Mouse (Mus musculus) stomach, embryonic 15.5 days (tissue): ENCODE measurements around the gene Slc3a1. TPM values are rescaled to one million over a fixed set of nuclear protein-coding genes. Genes with fewer than 3 reads are reported as not detected.

Experiments
- ATAC-seq: fragments of 200-750 bp; cut with Nextera tagmentation; 2 replicates; pipeline ENCODE4 v1.8.0; 2017; ENCODE audit warnings: low read depth, moderate number of reproducible peaks, moderate TSS enrichment; ENCODE audit not compliant: insufficient read depth, low FRiP score
- H3K27ac ChIP-seq: fragments of 300-500 bp; sonication (generic); 2 replicates; pipeline ENCODE4 v1.5.1; 2015; ENCODE audit warnings: mild to moderate bottlenecking, inconsistent platforms
- H3K27me3 ChIP-seq: fragments of 300-500 bp; sonication (generic); replicated peaks from 2 replicates; pipeline ENCODE4 v1.6.1; 2015; ENCODE audit warnings: inconsistent platforms
- H3K36me3 ChIP-seq: fragments of 300-500 bp; sonication (generic); 2 replicates; pipeline ENCODE4 v1.6.1; 2015; ENCODE audit warnings: inconsistent platforms
- H3K4me1 ChIP-seq: fragments of 300-500 bp; sonication (generic); 2 replicates; pipeline ENCODE4 v1.6.1; 2015; ENCODE audit warnings: inconsistent platforms
- H3K4me2 ChIP-seq: fragments of 300-500 bp; sonication (generic); 2 replicates; pipeline ENCODE4 v1.6.1; 2015; ENCODE audit warnings: mild to moderate bottlenecking, inconsistent platforms
- H3K4me3 ChIP-seq: fragments of 300-500 bp; sonication (generic); replicated peaks from 2 replicates; pipeline ENCODE4 v1.5.1; 2015; ENCODE audit warnings: inconsistent platforms
- H3K9ac ChIP-seq: fragments of 300-500 bp; sonication (generic); 2 replicates; pipeline ENCODE4 v1.6.1; 2015; ENCODE audit warnings: inconsistent platforms
- H3K9me3 ChIP-seq: fragments of 300-500 bp; sonication (generic); 2 replicates; pipeline ENCODE4 v1.6.1; 2016; ENCODE audit warnings: inconsistent platforms
- WGBS: fragments of 180-500 bp; shearing (Covaris S2); methylation state at CpG from one replicate; pipeline ENCODE4 v1.1.7; 2015; 5-methylcytosine and 5-hydroxymethylcytosine counted together
- polyA plus RNA-seq: library from polyadenylated mRNA; unstranded; fragments of >200 nt; fragmentation: Nextera tagmentation; extraction: Ambion mirVana; gene quantifications from 2 replicates; pipeline ENCODE4 v1.2.1, GENCODE M21; 2015

Gene Slc3a1
- polyA plus RNA-seq, 1 experiment from 2014 or later, result 5.8 TPM

DNA sequence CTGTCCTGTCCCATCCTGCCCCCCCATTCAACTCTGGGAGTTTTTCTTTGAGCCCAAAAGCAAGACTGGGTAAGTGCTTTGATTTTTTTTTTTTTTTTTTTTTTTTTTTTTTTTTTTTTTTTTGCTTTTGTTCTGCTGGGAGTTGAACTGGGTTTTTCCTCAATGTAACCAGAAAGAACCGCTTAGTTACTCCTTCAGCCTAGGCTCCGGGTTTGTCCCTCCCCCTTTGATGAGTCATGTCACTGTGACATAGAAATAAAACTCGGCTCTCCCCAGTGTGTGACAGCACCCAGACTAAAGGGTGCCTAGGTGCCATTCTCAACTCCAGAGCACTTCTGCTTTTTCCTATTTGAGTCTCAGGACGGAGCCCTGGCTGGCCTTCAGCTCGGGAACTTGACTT, 9.4 kb upstream of the Slc3a1 start:
- WGBS, result 68% methylated on average over 5 of the region's 5 CpGs
- H3K27me3 ChIP-seq, result no peaks in the 10 kb centered on the region
- H3K9me3 ChIP-seq, result no peaks in the 10 kb centered on the region
- H3K4me3 ChIP-seq, result no peak overlapping the region
- ATAC-seq, result no peak
- 0 out of 2 replicates have a peak, but pooled peaks cover under 1% of the 10 kb centered on the region for H3K4me1 ChIP-seq
- no peak overlapping the region for H3K4me2 ChIP-seq
- H3K9ac ChIP-seq, result no peak overlapping the region
- no peak overlapping the region for H3K27ac ChIP-seq
- H3K36me3 ChIP-seq, result no peaks in the 10 kb centered on the region

DNA sequence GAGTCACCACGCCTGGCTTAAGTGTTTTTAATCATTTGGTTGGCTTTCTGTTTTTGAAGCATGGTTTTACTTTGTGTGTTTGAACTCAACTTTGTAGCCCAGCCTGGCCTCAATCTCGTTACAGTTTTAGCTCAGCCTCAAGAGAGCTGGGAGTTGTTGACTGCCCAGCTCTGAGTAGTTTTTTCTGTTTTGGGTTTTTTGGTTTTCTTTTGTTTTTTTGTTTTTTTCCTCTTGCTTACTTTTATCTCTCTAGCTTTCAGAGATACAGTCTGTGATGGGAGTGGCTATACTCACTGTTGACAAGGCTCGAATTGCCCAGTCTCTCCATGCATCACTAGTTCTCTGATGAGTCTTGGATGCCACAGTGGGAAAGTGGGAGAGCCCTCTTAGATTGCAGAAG, 7.8 kb upstream of the Slc3a1 start:
- no peaks in the 10 kb centered on the region for H3K36me3 ChIP-seq
- 87% methylated on average over 3 of the region's 3 CpGs for WGBS
- H3K9me3 ChIP-seq, result no peaks in the 10 kb centered on the region
- H3K4me3 ChIP-seq, result no peak overlapping the region
- no peak overlapping the region for H3K27ac ChIP-seq
- H3K4me2 ChIP-seq, result no peak overlapping the region
- H3K4me1 ChIP-seq, result peaks cover 7% of the 10 kb centered on the region; the same call in 1 of the 2 replicates
- no peaks in the 10 kb centered on the region for H3K27me3 ChIP-seq
- no peak overlapping the region for H3K9ac ChIP-seq
- no peak for ATAC-seq

- Histone ChIP-seq H3K4me3 (no peak overlapping the region), H3K4me1 (peaks cover 7% of the 10 kb centered on the region; the same call in 1 of the 2 replicates), H3K36me3 (no peaks in the 10 kb centered on the region), H3K27ac (peak overlapping the region; percentile 60; the same call in 1 of the 2 replicates), H3K27me3 (no peaks in the 10 kb centered on the region), H3K4me2 (peak overlapping the region; percentile 40), H3K9me3 (no peaks in the 10 kb centered on the region), H3K9ac (no peak overlapping the region)
- ATAC-seq, result 0 out of 2 replicates have a peak, but pooled peaks have one; percentile 33
- 52% methylated on average over 22 of the region's 22 CpGs for WGBS
Measured at GRCm38 (mm10) chr17:85023247-85024167, 4.7 kb upstream of the Slc3a1 start.

DNA sequence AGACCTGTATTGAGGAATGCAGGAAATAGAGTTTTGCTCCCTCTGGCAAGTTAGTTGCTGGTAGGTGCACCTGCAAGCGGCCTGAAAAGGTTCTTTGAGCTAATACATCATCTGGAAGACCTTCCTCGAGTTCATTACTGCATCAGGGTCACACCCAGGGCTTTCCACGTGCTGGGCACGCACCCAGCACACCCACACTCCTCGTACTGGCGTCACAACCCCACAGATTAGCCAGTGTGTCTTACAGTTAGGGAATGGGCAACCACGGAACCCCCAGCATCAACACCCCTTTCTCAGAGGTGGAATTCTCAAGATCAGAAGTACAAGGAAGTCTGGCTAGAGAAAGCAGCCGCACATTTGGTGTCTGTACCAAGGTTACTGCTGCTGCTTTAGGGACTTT, 3.9 kb upstream of the Slc3a1 start:
- Histone ChIP-seq H3K4me2 (no peak overlapping the region), H3K27ac (peak overlapping the region; percentile 60; the same call in 1 of the 2 replicates)

DNA sequence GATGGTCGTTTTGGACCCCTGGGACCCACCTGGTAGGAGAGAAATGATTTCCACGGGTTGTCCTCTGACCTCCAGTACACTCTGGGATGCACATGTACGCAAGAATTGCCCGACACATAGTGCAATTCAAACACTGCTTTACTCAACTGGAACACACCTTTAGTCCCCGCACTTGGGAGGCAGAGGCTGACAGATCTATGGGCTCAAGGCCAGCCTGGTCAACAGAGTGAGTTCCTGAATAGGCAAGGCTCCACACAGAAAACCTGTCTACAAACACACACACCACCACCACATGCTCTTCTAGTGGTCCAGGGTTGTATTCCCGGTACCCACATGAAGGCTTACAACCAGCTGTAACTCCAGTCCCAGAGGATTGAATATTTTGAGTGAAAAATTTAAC, 3.0 kb upstream of the Slc3a1 start:
- Histone ChIP-seq H3K4me1 (peaks cover 7% of the 10 kb centered on the region; the same call in 1 of the 2 replicates), H3K4me2 (no peak overlapping the region), H3K27me3 (no peaks in the 10 kb centered on the region), H3K9ac (no peak overlapping the region), H3K4me3 (no peak overlapping the region), H3K9me3 (no peaks in the 10 kb centered on the region), H3K27ac (no peak overlapping the region), H3K36me3 (no peaks in the 10 kb centered on the region)
- no peak for ATAC-seq
- WGBS, result 83% methylated on average over 6 of the region's 6 CpGs

More for the DNA sequence above, 3.9 kb upstream of the Slc3a1 start:
- Histone ChIP-seq H3K36me3 (no peaks in the 10 kb centered on the region), H3K27me3 (no peaks in the 10 kb centered on the region), H3K4me1 (peaks cover 7% of the 10 kb centered on the region; the same call in 1 of the 2 replicates), H3K4me3 (no peak overlapping the region), H3K9ac (no peak overlapping the region), H3K9me3 (no peaks in the 10 kb centered on the region)
- 75% methylated on average over 8 of the region's 8 CpGs for WGBS
- ATAC-seq, result no peak

DNA sequence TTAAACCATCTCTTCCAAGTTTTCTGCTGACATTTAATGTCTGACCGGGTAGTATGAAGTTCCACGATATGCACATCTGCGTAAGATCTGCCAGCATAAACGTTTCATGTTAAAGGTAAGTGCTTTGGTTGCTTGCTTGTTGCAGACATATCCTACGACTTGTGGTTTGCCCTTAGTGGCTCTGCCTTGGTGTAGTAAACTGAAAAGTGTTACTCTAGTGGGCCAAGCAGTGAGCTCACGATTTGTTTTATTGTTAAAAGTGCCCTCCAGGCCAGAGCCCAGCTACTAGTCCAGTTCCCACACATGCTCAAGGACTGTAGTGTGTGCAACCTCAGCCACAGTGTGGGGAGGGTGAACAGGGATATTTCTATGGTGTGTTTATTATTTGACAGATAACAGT, 1.7 kb upstream of the Slc3a1 start:
- H3K27me3 ChIP-seq, result no peaks in the 10 kb centered on the region
- H3K27ac ChIP-seq, result no peak overlapping the region
- no peaks in the 10 kb centered on the region for H3K9me3 ChIP-seq
- WGBS, result 83% methylated on average over 6 of the region's 6 CpGs
- peaks cover 7% of the 10 kb centered on the region; the same call in 1 of the 2 replicates for H3K4me1 ChIP-seq
- no peak overlapping the region for H3K4me3 ChIP-seq
- no peak for ATAC-seq
- no peak overlapping the region for H3K9ac ChIP-seq
- no peak overlapping the region for H3K4me2 ChIP-seq
- H3K36me3 ChIP-seq, result no peaks in the 10 kb centered on the region

GRCm38 (mm10) chr17:85027247-85027646, 929 bp upstream of the Slc3a1 start:
- Histone ChIP-seq H3K36me3 (no peaks in the 10 kb centered on the region), H3K4me2 (no peak overlapping the region), H3K4me3 (no peak overlapping the region), H3K27ac (no peak overlapping the region), H3K4me1 (peaks cover 7% of the 10 kb centered on the region; the same call in 1 of the 2 replicates), H3K27me3 (no peaks in the 10 kb centered on the region), H3K9ac (no peak overlapping the region), H3K9me3 (no peaks in the 10 kb centered on the region)
- no peak; the same call in 1 of the 2 replicates for ATAC-seq
- 70% methylated on average over 3 of the region's 3 CpGs for WGBS

GRCm38 (mm10) chr17:85028797-85029196, 621 bp downstream of the Slc3a1 start:
- H3K4me1 ChIP-seq, result peaks cover 7% of the 10 kb centered on the region; the same call in 1 of the 2 replicates
- ATAC-seq, result no peak
- no peaks in the 10 kb centered on the region for H3K27me3 ChIP-seq
- no peak overlapping the region for H3K9ac ChIP-seq
- H3K36me3 ChIP-seq, result no peaks in the 10 kb centered on the region
- H3K4me3 ChIP-seq, result no peak overlapping the region
- H3K4me2 ChIP-seq, result no peak overlapping the region
- no peaks in the 10 kb centered on the region for H3K9me3 ChIP-seq
- H3K27ac ChIP-seq, result no peak overlapping the region
- WGBS, result 90% methylated on average over 10 of the region's 10 CpGs

- Histone ChIP-seq H3K9ac (no peak overlapping the region), H3K27ac (no peak overlapping the region), H3K36me3 (no peaks in the 10 kb centered on the region), H3K4me2 (no peak overlapping the region), H3K9me3 (no peaks in the 10 kb centered on the region), H3K4me1 (no peaks in the 10 kb centered on the region; the same call in 1 of the 2 replicates), H3K27me3 (no peaks in the 10 kb centered on the region), H3K4me3 (no peak overlapping the region)
- 67% methylated on average over 5 of the region's 5 CpGs for WGBS
- no peak for ATAC-seq
Measured at GRCm38 (mm10) chr17:85030651-85031050, 2.5 kb downstream of the Slc3a1 start.

- ATAC-seq, result no peak
- Histone ChIP-seq H3K36me3 (no peaks in the 10 kb centered on the region), H3K27me3 (no peaks in the 10 kb centered on the region), H3K9ac (no peak overlapping the region), H3K4me1 (no peaks in the 10 kb centered on the region; the same call in 1 of the 2 replicates), H3K27ac (no peak overlapping the region), H3K4me2 (no peak overlapping the region), H3K4me3 (no peak overlapping the region), H3K9me3 (no peaks in the 10 kb centered on the region)
- 79% methylated on average over 3 of the region's 3 CpGs for WGBS
Measured at GRCm38 (mm10) chr17:85033087-85033486, 4.9 kb downstream of the Slc3a1 start.

DNA sequence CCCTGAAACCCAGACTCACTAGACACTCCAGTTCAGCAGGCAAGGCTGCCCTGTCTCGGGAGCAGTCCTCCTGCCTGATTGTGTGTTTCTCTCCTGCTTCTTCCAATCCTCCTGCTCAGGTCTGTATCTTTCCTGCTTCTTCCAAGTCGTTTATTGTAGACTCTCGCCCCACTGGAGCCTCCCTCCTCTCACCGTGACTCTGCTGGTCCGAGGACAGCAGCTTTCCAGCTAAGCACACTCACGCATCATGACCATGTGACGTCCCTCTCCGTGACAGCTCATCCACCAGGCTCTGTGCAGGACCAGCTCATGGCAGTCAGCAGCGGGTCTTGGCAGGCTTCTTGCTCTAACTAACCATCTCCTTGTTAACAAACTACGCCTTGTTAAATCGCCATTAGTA, 5.9 kb downstream of the Slc3a1 start:
- Histone ChIP-seq H3K4me1 (no peaks in the 10 kb centered on the region; the same call in 1 of the 2 replicates), H3K36me3 (no peaks in the 10 kb centered on the region), H3K27ac (no peak overlapping the region), H3K4me3 (no peak overlapping the region), H3K9ac (no peak overlapping the region), H3K9me3 (no peaks in the 10 kb centered on the region), H3K4me2 (no peak overlapping the region), H3K27me3 (no peaks in the 10 kb centered on the region)
- 55% methylated on average over 11 of the region's 11 CpGs for WGBS
- no peak; the same call in 1 of the 2 replicates for ATAC-seq

- 55% methylated on average over 5 of the region's 5 CpGs for WGBS
- H3K27ac ChIP-seq, result no peak overlapping the region
- peak; percentile 66 for ATAC-seq
- no peak overlapping the region for H3K4me2 ChIP-seq
- no peaks in the 10 kb centered on the region; the same call in 1 of the 2 replicates for H3K4me1 ChIP-seq
- no peaks in the 10 kb centered on the region for H3K9me3 ChIP-seq
- no peaks in the 10 kb centered on the region for H3K27me3 ChIP-seq
- H3K9ac ChIP-seq, result no peak overlapping the region
- H3K36me3 ChIP-seq, result no peaks in the 10 kb centered on the region
- no peak overlapping the region for H3K4me3 ChIP-seq
Measured at GRCm38 (mm10) chr17:85037855-85038254, 9.7 kb downstream of the Slc3a1 start.
